Mouse (Mus musculus): ENCODE data around the gene Lrrc75b.

GRCm38 (mm10) chr10:75588336-75588735 lies 28.2 kb upstream of the Lrrc75b start:
- no peak for TF ChIP-seq POLR2A (IDR thresholded peaks at IDR 0.05; ENCODE audit: extremely low read depth, insufficient read depth, low read length)
- no peak for TF ChIP-seq CTCF (IDR thresholded peaks at IDR 0.05; ENCODE audit: extremely low read depth, insufficient read depth, low read length)
